Comparison of ENCODE assay signal across 20 mouse cellular contexts in the genomic region with DNA sequence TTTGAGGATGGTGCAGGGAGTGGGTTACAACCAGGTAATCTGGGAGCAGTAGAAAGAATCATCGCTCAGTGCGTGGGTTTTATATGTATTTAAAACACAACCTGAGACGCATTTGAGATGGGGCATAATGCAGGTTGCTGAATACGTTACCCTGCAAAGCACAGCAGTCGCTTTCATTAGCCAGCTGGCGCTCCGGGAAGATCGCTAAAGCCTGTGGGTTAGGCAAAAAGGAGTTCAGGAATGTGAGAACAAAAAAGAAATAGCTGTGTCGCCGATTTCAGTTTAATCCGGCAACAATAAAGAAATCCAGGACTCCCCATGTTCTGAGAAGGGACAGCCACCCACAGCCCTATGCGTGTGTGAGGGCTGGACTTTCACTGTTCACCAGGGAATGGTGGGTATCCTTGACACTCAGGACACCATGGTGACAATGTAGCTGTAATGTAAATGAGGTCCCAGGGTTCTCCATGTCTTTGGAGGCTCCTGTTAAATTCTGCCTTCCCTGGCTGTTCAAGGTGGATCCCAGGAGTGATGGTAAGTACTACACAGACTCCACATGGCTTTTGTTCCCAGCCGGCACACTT. TPM values are rescaled to one million over a fixed set of nuclear protein-coding genes. Genes with fewer than 3 reads are reported as not detected.
DNase-seq lines count a peak whose midpoint lies in the region; ATAC-seq lines count a peak whose summit lies in the region.
"Had no signal": no experiment of that assay in that cellular context is flagged by ENCODE, and none has a peak within 500 bp of the region (broad histone marks: within the 10 kb centered on the region; RNA-seq: fewer than 3 reads in every experiment).

No protein-coding gene starts in this region.

- 19% methylated on average over 13 of the region's 13 CpGs for WGBS in midbrain, embryonic 11.5 days

- no peak overlapping the region for H3K27ac ChIP-seq in midbrain, embryonic 11.5 days (ENCODE audit: low read depth, low read length)
- H3K27ac ChIP-seq: heart, embryonic 10.5 days; limb, embryonic 15.5 days; liver, embryonic 15.5 days; neural tube, embryonic 13.5 days had no signal

- H3K4me3 ChIP-seq in midbrain, embryonic 11.5 days (ENCODE audit: low read depth, low read length) = no peak overlapping the region
- H3K4me3 ChIP-seq: heart, embryonic 10.5 days; limb, embryonic 15.5 days; liver, embryonic 15.5 days; neural tube, embryonic 13.5 days had no signal

- no peaks in the 10 kb centered on the region for H3K36me3 ChIP-seq in midbrain, embryonic 11.5 days (ENCODE audit: control insufficient read depth, insufficient read depth, low read length)
- H3K36me3 ChIP-seq: heart, embryonic 10.5 days; limb, embryonic 15.5 days; neural tube, embryonic 13.5 days had no signal

- peaks cover 8% of the 10 kb centered on the region for H3K4me1 ChIP-seq in midbrain, embryonic 11.5 days (ENCODE audit: control insufficient read depth, insufficient read depth, low read length)
- H3K4me1 ChIP-seq: heart, embryonic 10.5 days; limb, embryonic 15.5 days; neural tube, embryonic 13.5 days had no signal

- peak overlapping the region; percentile 27; the same call in 1 of the 2 replicates for H3K4me2 ChIP-seq in midbrain, embryonic 11.5 days
- H3K4me2 ChIP-seq: limb, embryonic 15.5 days; liver, embryonic 15.5 days; neural tube, embryonic 13.5 days had no signal

- peak; percentile 12; the same call in 1 of the 2 replicates for ATAC-seq in frontal cortex, adult (ENCODE audit: low TSS enrichment)
- no peak for ATAC-seq in midbrain, embryonic 11.5 days (ENCODE audit: low FRiP score)
- ATAC-seq: CD4-positive, CD25-positive, alpha-beta regulatory T cell, adult 4 months; inflammation-experienced regulatory T-cells, adult 6 months had no signal

- H3K9me3 ChIP-seq in midbrain, embryonic 11.5 days (ENCODE audit: control insufficient read depth, low read length) = no peaks in the 10 kb centered on the region
- H3K9me3 ChIP-seq: heart, embryonic 10.5 days; limb, embryonic 15.5 days; liver, embryonic 15.5 days; neural tube, embryonic 13.5 days had no signal

- peak; percentile 50 for DNase-seq in cerebellum, adult 9-10 months
- no peak for DNase-seq in cerebellum, postnatal 4 days (ENCODE audit: low spot score in 2 of 2)
- DNase-seq in frontal cortex, postnatal 36 days (ENCODE audit: low spot score in 2 of 2) = no peak
- peak; percentile 49 for DNase-seq in Muller cell, postnatal 12 days (ENCODE audit: inconsistent ontology term)
- DNase-seq in midbrain, embryonic 11.5 days (ENCODE audit: low spot score, missing footprints) = no peak
- no peak for DNase-seq in natural killer cell, adult 2 months (ENCODE audit: low spot score in 2 of 2)
- no peak for DNase-seq in heart, postnatal 4 days
- DNase-seq: adrenal gland, postnatal 14 days; cerebellum, adult 18-20 months; embryo, embryonic 11 days; kidney, adult 2 months; kidney, postnatal 14 days; right cerebral cortex, adult 18-20 months had no signal

- no peaks in the 10 kb centered on the region for H3K27me3 ChIP-seq in midbrain, embryonic 11.5 days (ENCODE audit: control insufficient read depth, insufficient read depth, low read length)
- H3K27me3 ChIP-seq: limb, embryonic 15.5 days; liver, embryonic 15.5 days; neural tube, embryonic 13.5 days had no signal

- peak overlapping the region; percentile 7; the same call in 1 of the 2 replicates for H3K9ac ChIP-seq in midbrain, embryonic 11.5 days (ENCODE audit: low read length)
- H3K9ac ChIP-seq: limb, embryonic 15.5 days; liver, embryonic 15.5 days; neural tube, embryonic 13.5 days had no signal

RNA-seq across cellular contexts. Expression of a gene that starts 58.6 kb away (rescaled TPM):
- 15.8 and 16.3 TPM in 2 replicates for polyA plus RNA-seq in midbrain, embryonic 11.5 days (2014; fragmentation: Nextera tagmentation; extraction: Ambion mirVana)
- 10 to 100 TPM; 18.3 to 26.7 TPM for total RNA-seq in heart, postnatal 4 days (2021)

Comparison
In these comparisons a context has a peak if more than half of its experiments do, and no peak if none do; other contexts are left out.
1. DNase-seq: peak in cerebellum, adult 9-10 months (single experiment) and Muller cell, postnatal 12 days (single experiment); none in cerebellum, postnatal 4 days (0 of 2), frontal cortex, postnatal 36 days (0 of 2), midbrain, embryonic 11.5 days (single experiment), natural killer cell, adult 2 months (0 of 2) and heart, postnatal 4 days (single experiment).